Mouse (Mus musculus): ENCODE data around the gene Hs3st6.

Hs3st6 gene

GRCm38 (mm10) chr17:24766266-24766875 lies 13.6 kb downstream of the Hs3st6 start:
- DNase-seq (ENCODE audit: low spot score in 2 of 2), result no peak

- no peak for DNase-seq (ENCODE audit: low spot score in 2 of 2)
These were observed 16.4 kb downstream of the Hs3st6 start for GRCm38 (mm10) chr17:24769146-24769545.

GRCm38 (mm10) chr17:24773241-24773640 lies 20.5 kb downstream of the Hs3st6 start:
- DNase-seq (ENCODE audit: low spot score in 2 of 2), result no peak

GRCm38 (mm10) chr17:24775173-24775572 lies 22.4 kb downstream of the Hs3st6 start:
- DNase-seq (ENCODE audit: low spot score in 2 of 2), result no peak

GRCm38 (mm10) chr17:24777073-24777472 lies 24.3 kb downstream of the Hs3st6 start:
- DNase-seq (ENCODE audit: low spot score in 2 of 2), result no peak

- no peak for DNase-seq (ENCODE audit: low spot score in 2 of 2)
These were observed 28.0 kb downstream of the Hs3st6 start for GRCm38 (mm10) chr17:24780821-24781220.

GRCm38 (mm10) chr17:24792190-24792589 lies 39.4 kb downstream of the Hs3st6 start:
- DNase-seq (ENCODE audit: low spot score in 2 of 2), result no peak

GRCm38 (mm10) chr17:24794791-24795190 lies 42.0 kb downstream of the Hs3st6 start:
- no peak for DNase-seq (ENCODE audit: low spot score in 2 of 2)

- DNase-seq (ENCODE audit: low spot score in 2 of 2), result peak in 1 of 2 experiments; percentile 9
These were observed 44.2 kb downstream of the Hs3st6 start for GRCm38 (mm10) chr17:24796969-24797368.

- no peak for DNase-seq (ENCODE audit: low spot score in 2 of 2)
These were observed 45.4 kb downstream of the Hs3st6 start for GRCm38 (mm10) chr17:24798229-24798628.

GRCm38 (mm10) chr17:24799476-24799875 lies 46.7 kb downstream of the Hs3st6 start:
- no peak for DNase-seq (ENCODE audit: low spot score in 2 of 2)

GRCm38 (mm10) chr17:24800524-24800923 lies 47.7 kb downstream of the Hs3st6 start:
- no peak for DNase-seq (ENCODE audit: low spot score in 2 of 2)

GRCm38 (mm10) chr17:24803952-24804951 lies 51.5 kb downstream of the Hs3st6 start, which contains the start of gene Meiob:
Gene Meiob, plus strand, starts transcription at chr17:24804289.
- DNase-seq (ENCODE audit: low spot score in 2 of 2), result peak; percentile 51 to 63
